Mouse (Mus musculus) brain, adult 2 months (tissue): ENCODE data around the gene Gm49387.

ENCODE experiments used
- DNase-seq: peaks from one replicate; pipeline ENCODE4 v3.0.0; 2011; ENCODE audit warnings: low read depth, low spot score

Gene Gm49387

DNA sequence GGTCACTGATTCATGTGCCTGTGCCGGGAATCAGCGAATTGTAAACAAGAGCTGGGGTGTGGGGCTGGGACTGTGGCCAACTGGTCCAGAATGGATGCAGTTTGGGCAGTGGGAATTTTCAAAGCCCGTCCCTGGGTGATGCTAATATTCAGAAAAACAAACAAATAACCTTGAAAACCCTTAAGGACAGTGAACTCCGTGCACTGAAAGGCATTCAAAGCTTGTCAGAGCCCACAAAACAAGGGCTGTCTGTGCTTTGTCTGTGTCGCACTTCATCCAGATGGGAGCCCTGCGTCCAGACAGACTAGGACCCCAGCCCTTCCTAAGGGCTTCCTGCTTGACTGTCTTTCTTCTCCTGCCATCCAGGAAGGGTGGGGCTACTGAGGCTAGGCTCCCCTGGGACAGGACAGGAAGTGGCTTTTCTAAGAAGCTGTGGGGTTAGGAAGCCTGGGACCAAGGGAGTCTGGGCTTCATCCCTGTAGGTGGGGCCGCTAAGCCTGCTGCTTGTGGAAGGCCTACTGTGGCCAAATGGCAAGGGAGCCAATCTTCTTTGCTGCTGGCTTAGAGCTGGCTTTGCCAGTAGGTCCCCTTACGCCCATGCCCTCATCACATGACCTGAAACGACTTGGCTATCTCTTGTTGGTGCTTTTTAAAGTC is 22.0 kb upstream of the Gm49387 start:
- DNase-seq = no peak

DNA sequence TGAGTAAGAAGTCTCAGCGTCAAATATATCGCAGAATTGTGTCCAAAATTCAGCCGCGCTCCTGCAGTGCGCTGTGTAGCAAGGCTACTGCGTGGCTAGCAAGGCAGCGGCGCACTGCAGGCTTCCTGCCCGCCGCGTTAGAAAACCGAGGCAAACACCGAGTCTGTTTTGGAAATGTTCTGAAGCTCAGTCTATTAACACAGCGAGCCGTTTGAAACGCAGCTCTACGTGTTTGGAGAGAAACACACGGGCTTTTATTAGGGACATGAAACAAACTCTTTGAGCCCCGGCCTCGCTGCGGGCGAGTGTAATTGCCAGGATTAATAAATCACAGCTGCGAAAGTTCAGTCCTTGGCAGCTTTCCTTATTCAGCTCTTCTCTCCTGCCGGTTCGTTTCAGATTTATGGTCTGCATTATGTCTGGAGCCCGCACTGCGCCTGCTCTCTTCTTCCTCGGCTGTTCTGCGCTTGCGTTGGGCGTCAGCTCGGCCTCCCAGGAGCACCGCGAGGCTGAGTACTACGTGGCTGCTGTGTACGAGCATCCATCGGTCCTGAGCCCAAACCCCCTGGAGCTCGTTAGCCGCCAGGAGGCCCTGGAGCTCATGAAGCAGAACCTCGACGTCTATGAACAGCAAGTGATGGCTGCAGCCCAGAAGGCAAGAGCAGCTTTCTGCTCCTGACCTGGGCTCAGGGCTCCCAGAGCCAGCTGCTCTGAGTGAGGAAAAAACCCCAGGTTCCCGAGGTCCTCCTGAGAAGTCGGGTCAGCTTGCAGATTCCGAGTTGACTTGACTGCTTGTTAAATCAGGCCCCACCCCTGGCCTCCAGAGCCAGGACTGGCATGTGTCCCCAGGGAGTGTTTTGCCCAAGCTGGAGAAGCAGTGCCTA is 21.2 kb upstream of the Gm49387 start:
- peak; percentile 97 for DNase-seq

DNA sequence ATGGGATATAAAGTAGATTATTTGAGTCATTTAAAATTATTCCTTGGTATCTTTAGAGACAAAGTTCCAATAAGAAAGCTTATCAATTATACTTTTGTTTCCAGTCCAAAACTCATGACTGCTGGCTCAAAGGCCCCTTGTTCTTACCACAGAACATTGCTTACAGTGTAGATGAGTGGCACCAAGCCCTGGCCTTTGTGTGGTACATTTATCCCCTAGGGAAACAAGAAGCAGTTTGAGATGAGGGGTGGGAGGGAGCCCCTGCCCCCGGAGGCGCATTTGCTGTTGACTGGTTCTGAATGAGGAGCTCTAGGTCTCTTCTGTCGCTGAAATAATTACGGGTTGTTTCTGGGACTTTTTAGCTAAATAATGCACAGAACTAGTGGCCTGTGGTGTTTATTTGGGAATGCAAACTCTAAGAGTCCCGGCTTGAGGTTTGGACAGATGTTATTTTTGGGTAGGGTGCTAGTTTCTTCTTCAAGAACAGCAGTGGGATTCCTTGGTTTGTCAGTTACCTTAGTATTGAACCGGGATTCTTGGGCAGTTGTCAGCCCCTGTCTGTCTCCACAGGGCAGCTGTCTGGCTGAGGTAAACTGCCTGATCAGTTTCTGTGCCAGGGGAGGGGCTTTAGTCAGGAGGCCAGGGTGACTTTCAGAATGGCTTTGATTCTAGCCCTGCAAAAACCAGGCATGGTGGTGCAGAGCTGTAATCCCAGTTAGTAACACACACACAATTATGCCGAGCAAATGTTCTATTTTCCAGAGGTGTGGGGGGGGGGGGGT is 19.8 kb upstream of the Gm49387 start:
- peak; percentile 91 for DNase-seq

DNA sequence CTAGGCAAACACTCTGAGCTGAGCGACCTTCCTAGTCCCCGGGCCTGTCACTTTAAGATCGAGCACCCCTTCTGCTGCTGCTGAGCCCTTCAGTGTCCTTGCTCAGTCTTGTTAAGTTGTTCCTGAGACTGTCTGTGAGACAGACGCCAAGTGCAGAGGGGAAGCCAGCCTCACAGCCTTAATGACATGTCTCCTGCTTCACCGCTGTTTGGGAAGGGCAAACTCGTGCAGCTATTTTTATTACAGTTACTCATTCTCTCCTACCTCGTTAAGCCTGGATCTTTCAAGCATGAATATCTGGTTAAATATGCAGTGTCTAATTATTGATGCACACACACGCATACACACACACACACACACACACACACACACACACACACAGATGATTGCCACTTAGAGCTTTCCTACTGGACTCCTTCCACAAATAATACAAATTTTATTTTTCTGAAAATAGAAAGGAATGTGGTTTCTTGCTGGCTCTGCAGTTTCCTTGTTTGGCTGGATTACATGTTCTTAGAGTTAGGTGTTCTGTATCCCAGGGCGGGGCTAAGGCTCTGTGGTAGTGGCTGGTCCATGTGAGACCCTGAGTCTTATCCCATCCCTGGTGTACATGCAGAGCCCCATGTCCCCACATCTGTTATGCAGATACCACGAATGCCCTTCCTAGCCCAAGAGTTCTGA is 19.0 kb upstream of the Gm49387 start:
- DNase-seq = peak; percentile 85

- no peak for DNase-seq
Observed at GRCm38 (mm10) chr14:31658126-31658680, 17.5 kb upstream of the Gm49387 start.

GRCm38 (mm10) chr14:31656857-31657645 is 16.4 kb upstream of the Gm49387 start:
- peak; percentile 85 for DNase-seq

- DNase-seq = no peak
Observed at GRCm38 (mm10) chr14:31656386-31656785, 15.7 kb upstream of the Gm49387 start.

- no peak for DNase-seq
Observed at GRCm38 (mm10) chr14:31655406-31655805, 14.7 kb upstream of the Gm49387 start.

- no peak for DNase-seq
Observed at GRCm38 (mm10) chr14:31654816-31655215, 14.1 kb upstream of the Gm49387 start.

- DNase-seq = no peak
Observed at GRCm38 (mm10) chr14:31653101-31653875, 12.6 kb upstream of the Gm49387 start.

DNA sequence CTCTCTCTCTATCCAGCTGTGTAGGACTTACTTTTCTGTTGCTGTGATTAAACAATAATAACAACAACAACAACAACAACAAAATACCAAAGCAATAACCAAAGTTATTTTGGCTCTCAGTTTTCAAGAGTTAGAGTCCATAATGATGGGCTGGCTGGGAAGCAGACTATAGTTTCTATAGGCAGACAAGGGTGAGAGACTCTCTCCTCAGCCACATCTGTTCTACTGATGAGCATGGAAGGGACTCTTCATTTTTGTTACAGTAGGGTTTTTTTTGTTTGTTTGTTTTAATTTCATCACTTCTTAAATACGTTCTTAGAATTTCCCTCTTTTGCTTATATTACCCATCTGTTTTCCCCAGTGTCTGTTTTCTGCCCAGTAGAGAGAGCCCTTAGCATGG is 11.9 kb upstream of the Gm49387 start:
- no peak for DNase-seq

GRCm38 (mm10) chr14:31652106-31652505 is 11.4 kb upstream of the Gm49387 start:
- DNase-seq = no peak

- DNase-seq = no peak
Observed at GRCm38 (mm10) chr14:31651206-31651605, 10.5 kb upstream of the Gm49387 start.

- no peak for DNase-seq
Observed at GRCm38 (mm10) chr14:31650347-31650746, 9.7 kb upstream of the Gm49387 start.

GRCm38 (mm10) chr14:31647991-31648390 is 7.3 kb upstream of the Gm49387 start:
- no peak for DNase-seq

GRCm38 (mm10) chr14:31645920-31646319 is 5.2 kb upstream of the Gm49387 start:
- no peak for DNase-seq

- DNase-seq = peak; percentile 21
Observed at GRCm38 (mm10) chr14:31644931-31645547, 4.4 kb upstream of the Gm49387 start.

DNA sequence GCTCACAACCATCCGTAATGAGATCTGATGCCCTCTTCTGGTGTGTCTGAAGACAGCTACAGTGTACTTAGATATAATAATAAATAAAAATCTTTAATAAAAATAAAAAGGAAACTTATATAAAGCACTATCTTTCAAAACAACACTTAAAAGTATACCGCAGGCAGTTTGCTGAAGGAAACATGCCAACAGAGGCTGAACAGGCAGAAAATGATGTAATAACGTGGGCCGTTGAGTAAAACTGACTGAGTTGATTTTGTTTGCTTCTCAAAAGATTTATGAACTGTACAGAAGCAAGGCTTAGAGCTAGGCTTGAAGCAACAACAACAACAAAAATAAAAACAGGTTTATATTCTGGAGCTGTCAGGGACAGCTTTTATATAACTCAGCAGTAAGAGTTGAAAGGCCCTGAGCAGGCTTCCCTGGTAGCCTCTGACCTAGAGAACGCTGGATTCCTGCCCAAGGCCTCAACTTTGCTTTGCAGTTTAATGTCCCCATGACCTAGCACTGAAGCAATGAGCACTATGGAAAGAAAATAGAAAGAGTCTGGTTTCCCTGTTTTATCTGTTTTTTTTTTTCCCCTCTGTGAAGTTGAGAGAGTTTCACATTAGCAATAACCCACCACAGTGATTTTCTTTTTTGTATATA is 3.6 kb upstream of the Gm49387 start:
- DNase-seq = no peak
